Mouse (Mus musculus): ENCODE data around the gene Tcf25.

Gene Tcf25

DNA sequence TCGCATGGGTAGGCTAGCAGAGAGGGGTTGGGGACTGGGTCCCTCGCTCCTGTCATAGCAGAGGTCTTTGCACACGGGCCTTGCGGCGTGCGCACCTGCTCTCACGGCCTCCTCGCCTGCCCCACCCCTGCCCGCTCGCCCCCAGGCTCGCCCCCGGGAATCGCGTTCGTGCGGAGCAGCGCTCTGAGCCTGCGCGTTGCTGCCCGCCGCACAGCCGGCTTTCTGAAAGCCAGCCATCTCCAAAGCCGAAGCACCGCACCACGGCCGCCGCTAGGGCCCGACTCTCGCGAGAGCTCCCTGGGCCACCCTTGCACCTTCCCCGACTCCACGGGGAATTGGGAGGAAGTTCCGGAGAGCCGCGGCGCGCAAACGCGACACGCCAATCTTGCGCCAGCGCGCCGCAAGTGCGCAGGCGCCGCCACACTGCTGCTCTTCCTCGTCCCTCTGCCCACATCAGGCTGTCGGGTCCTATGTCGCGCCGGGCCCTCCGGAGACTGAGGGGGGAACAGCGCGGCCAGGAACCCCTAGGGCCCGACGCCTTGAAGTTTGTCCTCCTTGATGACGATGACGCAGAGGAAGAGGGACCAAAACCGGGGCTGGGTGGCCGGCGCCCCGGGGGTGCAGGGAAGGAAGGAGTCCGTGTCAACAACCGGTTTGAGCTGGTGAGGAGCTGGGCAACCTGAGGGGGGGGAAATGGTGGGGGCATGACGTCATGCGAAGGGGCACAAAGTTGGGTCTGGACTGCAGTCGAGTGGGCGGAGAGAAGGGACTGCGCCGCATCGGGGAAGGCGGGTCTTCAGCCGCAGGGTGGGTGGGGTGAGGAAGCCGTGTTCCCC is at the start of gene Tcf25:
Tcf25 (plus strand) TSS at position 351 of the 836 bp plus-strand sequence.
- DNase-seq (ENCODE audit: low read depth, low spot score): peak; percentile 96

GRCm38 (mm10) chr8:123328552-123328951 is 45.0 kb upstream of the Tcf25 start:
- DNase-seq (ENCODE audit: low read depth, low spot score): no peak

DNA sequence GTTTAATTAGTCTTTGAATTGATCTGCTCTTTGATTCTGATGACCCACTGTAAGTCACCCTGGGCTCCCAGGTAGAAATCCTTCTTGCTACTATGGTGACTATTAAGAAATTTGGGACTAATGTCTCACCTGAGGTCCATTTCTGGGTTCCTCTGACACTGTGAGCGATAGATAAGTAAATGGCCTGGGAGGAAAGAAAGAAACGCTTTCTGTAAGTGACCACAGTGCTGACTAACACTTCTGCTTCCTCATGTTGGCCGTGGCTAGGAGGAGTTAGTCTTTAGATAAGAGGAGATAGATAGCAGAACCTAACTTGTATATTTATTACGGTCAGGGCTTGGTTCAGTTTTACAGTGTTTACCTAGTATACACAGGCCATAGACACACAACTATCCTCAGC is 44.2 kb upstream of the Tcf25 start:
- DNase-seq (ENCODE audit: low read depth, low spot score): no peak

DNA sequence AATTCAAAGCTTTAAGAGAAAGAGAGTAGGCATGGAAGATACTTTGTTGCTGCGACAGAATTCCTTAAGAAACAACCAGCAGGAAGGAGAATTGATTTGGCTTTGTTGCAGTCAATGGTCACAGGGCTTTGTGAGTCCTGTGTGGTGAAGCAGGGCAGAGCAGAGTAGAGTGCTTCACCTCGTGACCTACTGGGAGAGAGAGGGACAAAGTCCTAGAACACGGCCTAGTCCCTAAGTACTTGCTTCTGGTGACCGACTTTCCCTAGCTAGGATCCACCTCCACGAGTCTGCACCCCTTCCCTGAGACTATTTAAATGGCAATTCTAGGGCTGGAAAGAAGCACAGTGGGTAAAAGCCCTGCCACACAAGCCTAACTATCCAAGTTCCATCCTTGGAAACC is 43.6 kb upstream of the Tcf25 start:
- DNase-seq (ENCODE audit: low read depth, low spot score): no peak

- no peak for DNase-seq (ENCODE audit: low read depth, low spot score)
Measured at GRCm38 (mm10) chr8:123330701-123331100, 42.9 kb upstream of the Tcf25 start.

GRCm38 (mm10) chr8:123331301-123331700 is 42.3 kb upstream of the Tcf25 start:
- DNase-seq (ENCODE audit: low read depth, low spot score): no peak

DNA sequence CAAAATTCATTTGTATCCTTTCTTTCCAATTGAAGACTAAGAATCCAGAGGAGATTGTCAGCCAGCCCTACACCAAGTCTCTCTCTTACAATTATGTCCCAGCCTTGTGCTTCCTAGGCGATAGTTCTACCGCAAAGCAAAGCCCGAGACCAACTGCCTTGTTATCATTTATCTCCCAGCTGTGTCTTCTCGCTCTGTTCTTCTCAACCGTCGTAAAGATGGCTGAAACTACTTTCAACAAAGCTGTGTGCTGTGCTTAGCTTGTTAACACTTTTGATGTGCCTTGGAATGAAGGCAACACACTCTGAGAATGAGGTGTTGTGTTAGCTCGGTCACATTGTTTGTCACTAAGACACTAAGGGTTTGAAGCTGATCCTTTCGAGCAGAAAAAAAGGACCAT is 41.7 kb upstream of the Tcf25 start:
- DNase-seq (ENCODE audit: low read depth, low spot score): no peak

GRCm38 (mm10) chr8:123332262-123333090 is 41.1 kb upstream of the Tcf25 start, which contains the start of gene Spire2:
Gene Spire2 (plus strand): TSS chr8:123332713.
- DNase-seq (ENCODE audit: low read depth, low spot score): peak; percentile 70

DNA sequence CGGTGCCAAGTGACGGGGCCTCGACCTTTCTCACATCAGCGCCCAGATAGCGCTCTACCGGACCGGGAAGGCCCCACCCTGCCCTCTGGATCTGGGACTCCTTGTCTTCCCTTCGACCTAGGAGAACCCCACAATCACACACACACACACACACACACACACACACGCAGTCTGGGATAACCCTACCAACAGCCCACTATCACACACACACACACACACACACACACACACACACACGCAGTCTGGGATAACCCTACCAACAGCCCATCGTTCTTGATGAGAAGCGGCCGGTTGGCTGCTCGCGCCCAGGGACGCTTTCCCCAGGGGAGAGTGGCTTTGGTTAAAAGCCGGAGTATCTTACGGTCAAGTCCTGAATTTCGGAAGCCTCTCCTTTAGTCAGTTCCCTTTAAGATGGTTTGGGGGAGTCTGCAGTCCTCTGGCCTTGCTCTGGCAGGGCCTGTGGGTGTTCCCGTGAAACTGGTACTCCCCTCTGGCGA is 40.4 kb upstream of the Tcf25 start:
- no peak for DNase-seq (ENCODE audit: low read depth, low spot score)

DNA sequence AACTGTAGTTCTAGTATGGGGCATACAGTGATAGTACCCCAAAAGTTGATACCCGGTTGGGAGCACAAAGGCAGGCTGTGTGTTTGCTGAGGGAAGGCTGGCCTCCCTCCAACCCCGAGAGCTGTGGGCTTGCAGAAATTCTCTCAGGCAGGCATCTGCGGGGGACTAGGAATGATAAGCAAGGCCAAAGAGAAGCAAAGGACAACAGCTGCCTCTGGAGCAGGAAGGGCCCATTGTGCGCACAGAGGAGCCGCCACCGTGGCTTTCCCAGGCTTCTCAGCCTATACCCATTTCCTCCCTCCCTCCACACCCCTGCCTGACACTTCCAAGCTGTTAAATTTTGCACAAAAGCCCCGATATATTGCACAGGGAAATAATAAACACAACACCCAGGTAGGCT is 39.7 kb upstream of the Tcf25 start:
- no peak for DNase-seq (ENCODE audit: low read depth, low spot score)

- DNase-seq (ENCODE audit: low read depth, low spot score): no peak
Measured at GRCm38 (mm10) chr8:123334467-123334866, 39.1 kb upstream of the Tcf25 start.

DNA sequence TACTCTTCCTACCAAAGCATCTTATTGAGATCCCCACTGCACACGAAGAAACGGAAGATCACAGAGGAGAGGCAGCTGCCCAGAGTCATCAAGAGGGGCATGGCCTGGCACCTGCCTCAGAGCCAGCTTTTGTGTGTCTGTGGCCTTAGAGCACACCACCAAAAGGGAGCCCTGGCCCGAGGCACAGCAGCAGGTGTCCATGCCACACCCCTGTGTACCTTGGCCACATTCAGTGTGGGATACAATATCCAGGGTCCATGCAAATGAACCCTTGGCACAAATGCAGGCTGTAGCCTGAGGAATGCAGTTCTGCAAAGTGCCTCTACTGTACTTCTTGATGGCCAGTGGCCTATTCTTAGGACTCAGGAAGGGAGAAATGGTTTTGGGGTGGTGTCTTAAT is 36.1 kb upstream of the Tcf25 start:
- no peak for DNase-seq (ENCODE audit: low read depth, low spot score)

DNA sequence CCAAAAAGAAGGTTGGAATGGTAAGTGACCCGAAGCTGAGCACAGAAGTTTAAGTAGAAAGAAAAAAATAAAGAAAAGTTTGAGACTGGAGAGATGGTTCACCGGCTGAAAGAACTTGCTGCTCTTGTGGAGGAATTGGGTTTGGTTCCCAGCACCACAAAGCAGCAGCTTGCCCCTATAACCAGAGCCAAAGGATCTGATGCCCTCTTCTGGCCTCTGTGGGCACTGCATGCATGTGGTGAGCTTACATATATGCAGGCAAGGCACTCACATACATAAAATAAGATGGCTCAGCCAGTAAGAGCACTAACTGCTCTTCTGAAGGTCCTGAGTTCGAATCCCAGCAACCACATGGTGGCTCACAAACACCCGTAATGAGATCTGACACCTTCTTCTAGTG is 33.5 kb upstream of the Tcf25 start:
- no peak for DNase-seq (ENCODE audit: low read depth, low spot score)

DNA sequence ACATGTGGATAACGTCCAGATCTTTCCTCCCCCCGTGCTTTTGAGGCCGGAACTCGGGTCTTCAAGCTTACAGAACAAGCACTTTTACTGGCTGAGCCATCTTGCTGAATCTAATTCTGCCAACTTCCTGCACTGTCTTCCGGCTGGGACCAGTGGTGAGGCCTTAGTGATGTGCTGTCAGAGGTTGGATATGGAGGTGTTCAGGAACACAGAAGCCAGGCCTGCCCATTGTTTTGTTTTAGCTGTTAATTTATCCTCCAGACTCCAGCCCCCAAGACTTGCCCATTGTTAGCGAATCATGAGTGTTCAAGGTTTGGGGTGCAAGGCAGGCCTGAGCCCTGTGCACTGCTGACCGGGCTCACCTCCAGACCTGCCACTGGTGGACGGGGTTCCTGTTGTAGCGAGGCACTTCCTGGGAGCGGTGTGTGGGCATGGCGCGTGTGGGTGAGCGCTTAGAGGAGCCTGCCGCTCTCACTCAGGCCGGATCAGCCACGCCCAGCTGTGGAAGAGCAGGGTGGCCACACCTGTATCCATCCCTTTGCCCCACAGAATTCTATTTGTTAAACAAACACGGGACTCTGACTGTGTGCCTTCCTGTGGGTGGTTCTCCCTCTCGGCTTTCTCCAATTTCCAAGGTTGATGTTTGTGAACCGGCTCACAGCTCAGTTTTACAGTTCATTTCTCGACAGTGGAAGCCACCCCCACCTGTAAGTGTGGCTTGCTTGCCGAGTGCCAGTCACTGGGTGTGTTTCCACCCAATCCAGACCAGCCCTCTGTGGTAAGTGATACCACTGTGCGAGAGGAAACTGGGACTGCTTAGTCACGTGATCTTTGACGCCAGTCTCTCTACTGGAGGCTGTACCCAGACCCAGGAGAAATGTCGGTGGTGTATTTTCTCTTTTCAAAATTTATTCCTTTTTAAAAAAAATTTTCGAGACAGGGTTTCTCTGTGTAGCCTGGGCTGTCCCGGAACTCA is 32.2 kb upstream of the Tcf25 start:
- no peak for DNase-seq (ENCODE audit: low read depth, low spot score)

DNA sequence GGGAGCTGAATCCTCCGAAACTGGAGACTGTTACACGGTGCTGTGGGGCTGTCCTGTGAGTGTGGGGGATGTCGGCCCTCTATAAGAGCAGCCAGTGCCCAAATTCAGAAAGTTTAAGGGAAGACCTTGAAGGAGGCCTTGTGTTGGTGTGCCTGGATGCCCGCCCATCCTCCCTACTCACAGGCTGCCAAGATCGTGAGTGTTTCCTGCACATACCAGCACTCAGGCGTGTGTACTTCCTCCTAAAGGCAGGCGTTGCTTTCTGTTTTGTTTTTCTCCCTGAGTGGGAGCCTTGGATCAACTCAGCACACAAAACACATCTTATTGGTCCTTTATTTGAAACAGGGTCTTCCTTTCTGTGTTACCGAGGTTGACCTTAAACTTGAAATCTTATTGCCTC is 31.3 kb upstream of the Tcf25 start:
- DNase-seq (ENCODE audit: low read depth, low spot score): no peak

DNA sequence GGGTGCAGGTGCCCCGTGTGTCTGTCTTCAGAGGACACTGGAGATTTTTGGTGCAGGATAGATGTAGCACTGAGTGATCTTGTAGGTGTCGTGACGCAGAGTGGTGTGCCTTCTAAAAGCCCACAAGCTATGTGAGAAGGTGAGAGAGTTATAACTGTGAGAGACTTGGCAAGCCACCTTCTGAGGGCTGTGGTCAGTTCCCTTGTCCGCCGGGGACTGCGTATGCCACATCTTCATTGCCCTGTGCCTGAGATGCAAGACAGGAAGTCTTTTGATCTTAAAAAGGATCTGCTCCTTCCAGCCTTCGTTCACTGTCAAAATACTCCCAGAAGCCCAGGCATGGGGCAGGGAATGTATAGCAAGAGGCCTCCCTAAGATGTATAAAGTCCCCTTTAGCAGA is 30.6 kb upstream of the Tcf25 start:
- no peak for DNase-seq (ENCODE audit: low read depth, low spot score)

- DNase-seq (ENCODE audit: low read depth, low spot score): no peak
Measured at GRCm38 (mm10) chr8:123343422-123343821, 30.1 kb upstream of the Tcf25 start.

- no peak for DNase-seq (ENCODE audit: low read depth, low spot score)
Measured at GRCm38 (mm10) chr8:123345135-123345534, 28.4 kb upstream of the Tcf25 start.

DNA sequence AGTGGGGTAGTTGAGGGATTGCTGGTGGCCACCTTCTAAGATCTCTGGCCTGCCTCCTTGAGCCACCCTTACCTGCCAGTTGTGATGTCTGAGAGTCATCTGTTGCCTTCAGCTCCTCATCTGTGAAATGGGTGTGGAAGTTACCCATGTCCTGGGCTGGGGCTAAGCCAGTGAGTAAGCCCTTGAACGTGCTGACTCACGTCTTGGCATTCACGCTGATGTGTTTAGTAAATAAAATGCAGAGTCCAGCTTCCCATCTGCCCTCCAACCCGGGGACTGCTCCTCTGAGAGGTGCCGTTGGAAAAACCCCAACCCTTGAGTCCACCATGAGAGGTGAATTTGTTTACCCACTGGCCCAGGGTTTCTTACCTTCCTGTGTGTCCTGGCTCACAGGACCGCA is 27.7 kb upstream of the Tcf25 start:
- DNase-seq (ENCODE audit: low read depth, low spot score): no peak

DNA sequence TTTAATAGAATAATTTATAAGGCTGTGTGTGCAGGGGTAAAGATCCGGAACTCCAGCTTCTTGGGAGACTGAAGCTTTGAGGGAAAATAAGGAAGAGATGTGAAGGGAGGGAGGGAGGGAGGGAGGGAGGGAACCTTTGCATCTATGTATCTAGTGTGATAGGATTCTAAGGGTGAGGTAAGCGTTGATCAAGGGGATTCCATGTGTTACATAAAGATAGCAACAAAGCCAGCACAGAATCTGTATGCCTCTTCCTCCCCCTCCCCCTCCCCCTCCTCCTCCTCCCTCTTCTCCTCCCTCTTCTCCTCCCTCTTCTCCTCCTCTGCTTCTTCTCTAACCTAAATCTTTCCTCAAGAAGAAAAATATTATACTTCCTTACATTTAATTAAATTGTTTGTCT is 26.3 kb upstream of the Tcf25 start:
- no peak for DNase-seq (ENCODE audit: low read depth, low spot score)

DNA sequence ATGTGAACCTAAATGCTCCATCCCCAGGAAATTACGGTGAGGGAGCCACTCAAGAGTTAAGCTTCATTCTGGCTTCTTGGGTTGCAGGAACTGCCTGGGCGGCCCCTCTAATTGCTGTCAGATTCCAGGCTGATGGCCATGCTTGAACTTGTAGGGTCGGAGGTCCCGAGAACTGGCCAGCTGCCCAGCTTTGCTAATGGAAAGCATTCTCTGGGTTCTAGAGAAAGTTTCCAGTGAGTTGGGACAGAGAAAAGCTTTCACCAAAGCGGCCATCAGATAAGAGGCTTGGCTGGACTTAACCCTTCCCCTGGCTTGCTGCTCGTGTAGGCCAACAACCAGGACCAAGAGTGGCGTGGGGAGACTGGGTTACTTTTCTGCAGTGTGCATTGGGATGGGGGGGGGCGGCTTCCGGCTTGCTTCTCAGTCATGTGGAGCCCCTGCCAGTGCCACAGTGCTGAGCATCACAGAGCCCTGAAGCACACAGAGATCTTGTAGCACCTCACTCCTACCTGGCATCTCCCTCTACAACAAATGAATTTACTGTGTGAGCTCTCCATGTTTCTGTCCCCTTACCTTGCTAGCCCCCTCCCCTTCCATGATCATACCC is 25.2 kb upstream of the Tcf25 start:
- DNase-seq (ENCODE audit: low read depth, low spot score): no peak
